Mouse (Mus musculus) brown adipose tissue, adult 24 weeks (tissue): ENCODE data around the gene Znrf4. TPM values are rescaled to one million over a fixed set of nuclear protein-coding genes. Genes with fewer than 3 reads are reported as not detected.

Source experiments
- H3K27ac ChIP-seq: fragments of 200-500 bp; replicated peaks from 2 replicates; pipeline ENCODE4 v1.5.1; 2012; ENCODE audit warnings: low read depth, mild to moderate bottlenecking, low read length
- H3K4me1 ChIP-seq: fragments of 200-500 bp; 2 replicates; pipeline ENCODE4 v1.6.1; 2012; ENCODE audit warnings: low read length, mixed read lengths; ENCODE audit not compliant: control insufficient read depth, insufficient read depth, insufficient read length
- H3K4me3 ChIP-seq: fragments of 200-500 bp; 2 replicates; pipeline ENCODE4 v1.5.1; 2012; ENCODE audit warnings: low read depth, mild to moderate bottlenecking, low read length, moderate library complexity; ENCODE audit not compliant: insufficient read depth
- polyA plus RNA-seq: library from polyadenylated mRNA; stranded (reverse); fragments of >200 nt; gene quantifications from 2 replicates; pipeline ENCODE4 v1.2.4, GENCODE M21; 2012; ENCODE audit not compliant: missing spikeins, insufficient read depth, insufficient read length

Znrf4 gene
- polyA plus RNA-seq, 1 experiment: not detected

DNA sequence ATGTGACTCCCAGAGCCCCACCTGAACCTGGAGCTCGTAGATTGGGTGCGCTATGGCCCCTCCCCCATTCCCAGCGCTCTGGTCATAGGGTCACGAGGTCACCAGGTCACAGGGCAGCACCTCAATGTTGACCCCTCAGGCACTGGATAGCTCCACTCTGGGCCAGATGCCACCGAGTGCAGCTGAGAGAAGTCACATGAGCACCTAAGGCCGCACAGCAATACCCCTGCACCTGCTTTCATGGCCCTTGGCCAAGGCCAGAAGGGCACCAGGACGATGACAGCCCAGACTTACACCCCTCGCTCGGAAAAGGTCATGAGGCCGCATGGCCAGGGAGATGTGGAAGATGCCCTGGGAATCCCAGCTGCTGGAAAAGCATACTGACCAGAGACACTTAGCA is 41.7 kb downstream of the Znrf4 start:
- Histone ChIP-seq H3K27ac (no peak overlapping the region), H3K4me3 (no peak overlapping the region), H3K4me1 (no peaks in the 10 kb centered on the region; the same call in 1 of the 2 replicates)

- Histone ChIP-seq H3K4me3 (no peak overlapping the region), H3K4me1 (no peaks in the 10 kb centered on the region; the same call in 1 of the 2 replicates), H3K27ac (no peak overlapping the region)
These were observed 42.2 kb downstream of the Znrf4 start for GRCm38 (mm10) chr17:56470001-56470436.

DNA sequence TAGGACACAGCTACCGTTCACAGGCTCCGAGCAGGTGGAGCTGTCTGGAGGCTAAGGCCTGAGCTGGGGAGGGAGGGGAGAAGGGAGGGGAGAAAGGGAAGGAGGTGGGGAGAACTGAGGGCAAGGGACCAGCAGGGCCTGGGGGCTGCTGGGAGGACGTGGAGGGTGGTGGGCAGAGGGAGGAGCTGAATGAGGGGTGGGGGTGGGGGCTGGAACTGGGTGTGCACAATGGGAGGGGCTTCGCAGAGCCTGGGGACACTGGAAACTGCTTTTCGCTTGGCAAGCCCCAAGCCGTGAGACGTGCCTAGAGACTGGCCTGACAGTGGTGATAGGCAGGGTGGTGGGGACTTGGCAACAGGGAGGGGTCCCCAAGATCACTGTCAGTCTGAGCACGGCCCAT is 43.0 kb downstream of the Znrf4 start:
- H3K4me3 ChIP-seq: no peak overlapping the region
- no peaks in the 10 kb centered on the region; the same call in 1 of the 2 replicates for H3K4me1 ChIP-seq
- no peak overlapping the region for H3K27ac ChIP-seq

DNA sequence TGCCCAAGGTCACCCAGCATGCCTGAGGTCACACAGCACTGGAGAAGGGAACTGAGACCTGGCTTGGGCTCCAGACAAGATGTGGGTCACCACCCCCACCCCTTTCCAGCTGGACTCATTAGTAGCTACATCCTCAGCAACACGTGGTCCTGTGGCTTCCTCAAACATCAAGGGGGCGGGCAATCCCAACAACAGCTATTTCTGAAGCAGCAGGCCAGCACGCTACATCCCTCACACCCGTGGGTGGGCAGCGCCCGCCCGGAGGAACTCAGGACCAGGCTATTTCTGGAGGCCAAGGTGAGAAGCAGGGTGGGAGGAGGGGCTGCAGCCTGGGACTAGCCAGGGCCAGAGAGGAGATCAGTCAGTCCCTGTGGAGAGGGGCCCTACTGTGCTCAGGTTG is 43.4 kb downstream of the Znrf4 start:
- H3K4me1 ChIP-seq: no peaks in the 10 kb centered on the region; the same call in 1 of the 2 replicates
- no peak overlapping the region for H3K27ac ChIP-seq
- no peak overlapping the region for H3K4me3 ChIP-seq

GRCm38 (mm10) chr17:56468380-56468779 is 43.9 kb downstream of the Znrf4 start:
- H3K4me3 ChIP-seq: no peak overlapping the region
- no peak overlapping the region for H3K27ac ChIP-seq
- no peaks in the 10 kb centered on the region; the same call in 1 of the 2 replicates for H3K4me1 ChIP-seq

GRCm38 (mm10) chr17:56467456-56467884 is 44.8 kb downstream of the Znrf4 start:
- H3K4me1 ChIP-seq: peaks cover 2% of the 10 kb centered on the region; the same call in 1 of the 2 replicates
- no peak overlapping the region for H3K27ac ChIP-seq
- H3K4me3 ChIP-seq: no peak overlapping the region

DNA sequence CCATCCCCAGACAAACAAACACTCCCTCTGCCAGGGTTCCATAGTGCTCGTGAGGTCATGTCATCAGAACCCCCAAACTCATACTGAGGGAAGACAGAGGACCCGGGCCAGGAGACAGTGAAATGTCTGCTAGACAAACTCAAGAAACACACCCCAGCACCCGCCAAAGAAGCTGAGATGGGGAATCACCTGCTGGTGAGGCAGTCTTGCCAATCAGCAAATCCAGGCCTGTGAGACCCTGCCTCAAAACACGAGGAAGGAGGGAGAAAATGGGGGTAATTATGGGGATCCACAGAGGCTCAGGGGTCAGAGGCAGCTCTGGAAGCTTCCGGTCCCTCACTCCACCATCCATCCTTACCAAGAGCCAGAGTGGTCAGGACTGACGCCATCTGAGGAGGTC is 45.5 kb downstream of the Znrf4 start:
- Histone ChIP-seq H3K4me1 (0 out of 2 replicates have a peak, but pooled peaks cover 2% of the 10 kb centered on the region), H3K27ac (no peak overlapping the region), H3K4me3 (no peak overlapping the region)

DNA sequence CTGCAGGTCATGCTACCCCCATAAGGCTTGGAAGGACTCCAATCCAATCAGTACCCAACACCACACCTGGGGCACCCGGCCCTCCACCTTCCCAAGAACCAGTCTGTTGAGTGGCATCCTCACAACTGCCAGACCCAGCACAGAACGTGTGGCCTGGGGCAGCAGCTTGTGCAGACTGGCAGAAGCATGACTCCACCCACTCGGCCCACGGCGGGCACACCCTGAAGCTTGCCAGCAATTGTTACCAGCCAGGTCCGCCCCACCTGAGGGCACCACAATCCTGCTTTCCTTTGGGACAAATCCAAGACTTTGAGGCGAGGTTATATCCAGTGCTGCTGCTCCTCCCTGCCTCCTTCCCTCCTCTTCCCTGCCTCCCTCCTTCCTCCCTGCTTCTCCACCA is 47.4 kb downstream of the Znrf4 start:
- no peak overlapping the region for H3K4me3 ChIP-seq
- H3K27ac ChIP-seq: no peak overlapping the region
- 0 out of 2 replicates have a peak, but pooled peaks cover 2% of the 10 kb centered on the region for H3K4me1 ChIP-seq

DNA sequence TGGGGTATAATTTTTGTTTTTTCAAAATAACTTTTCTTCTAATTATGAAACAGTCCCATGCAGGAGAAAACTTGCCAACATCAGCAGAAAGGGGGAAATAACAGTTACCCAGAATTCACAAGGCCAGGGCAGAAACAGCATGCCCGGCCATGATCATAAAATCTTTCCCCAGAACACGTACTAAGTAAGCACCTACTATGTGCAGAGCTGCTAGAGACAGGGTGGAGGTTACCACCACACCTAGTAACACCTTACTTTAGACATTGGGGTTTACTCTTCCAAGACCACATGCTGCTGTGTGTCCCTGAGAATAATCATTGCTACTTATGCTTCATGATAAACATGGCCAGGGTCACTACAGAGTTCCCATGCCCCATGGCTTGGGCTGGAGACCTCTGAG is 47.9 kb downstream of the Znrf4 start:
- Histone ChIP-seq H3K27ac (no peak overlapping the region), H3K4me3 (no peak overlapping the region), H3K4me1 (0 out of 2 replicates have a peak, but pooled peaks cover 2% of the 10 kb centered on the region)

DNA sequence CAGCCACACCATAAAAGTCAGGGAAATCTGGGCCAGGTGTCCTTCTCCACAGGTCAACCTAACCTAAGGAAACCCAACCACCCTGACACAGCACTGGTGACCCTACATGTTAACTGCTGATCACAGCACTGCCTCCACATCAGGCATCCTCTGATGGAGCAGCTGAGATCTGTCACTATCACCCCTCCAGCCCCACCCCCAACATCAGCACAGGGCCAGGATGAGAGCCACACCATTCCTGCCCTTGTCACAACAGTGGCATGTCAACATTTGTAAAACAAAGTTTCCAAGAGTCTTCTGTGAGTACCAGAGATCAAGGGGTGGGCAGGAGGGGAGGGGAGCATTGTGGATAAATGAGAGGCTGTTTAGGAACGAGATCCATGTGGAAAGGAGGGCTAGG is 48.7 kb downstream of the Znrf4 start:
- no peak overlapping the region for H3K27ac ChIP-seq
- 0 out of 2 replicates have a peak, but pooled peaks cover 2% of the 10 kb centered on the region for H3K4me1 ChIP-seq
- no peak overlapping the region for H3K4me3 ChIP-seq

- peak overlapping the region; percentile 73 for H3K4me3 ChIP-seq
- 0 out of 2 replicates have a peak, but pooled peaks cover 2% of the 10 kb centered on the region for H3K4me1 ChIP-seq
- no peak overlapping the region for H3K27ac ChIP-seq
These were observed 49.3 kb downstream of the Znrf4 start for GRCm38 (mm10) chr17:56462835-56463455.

DNA sequence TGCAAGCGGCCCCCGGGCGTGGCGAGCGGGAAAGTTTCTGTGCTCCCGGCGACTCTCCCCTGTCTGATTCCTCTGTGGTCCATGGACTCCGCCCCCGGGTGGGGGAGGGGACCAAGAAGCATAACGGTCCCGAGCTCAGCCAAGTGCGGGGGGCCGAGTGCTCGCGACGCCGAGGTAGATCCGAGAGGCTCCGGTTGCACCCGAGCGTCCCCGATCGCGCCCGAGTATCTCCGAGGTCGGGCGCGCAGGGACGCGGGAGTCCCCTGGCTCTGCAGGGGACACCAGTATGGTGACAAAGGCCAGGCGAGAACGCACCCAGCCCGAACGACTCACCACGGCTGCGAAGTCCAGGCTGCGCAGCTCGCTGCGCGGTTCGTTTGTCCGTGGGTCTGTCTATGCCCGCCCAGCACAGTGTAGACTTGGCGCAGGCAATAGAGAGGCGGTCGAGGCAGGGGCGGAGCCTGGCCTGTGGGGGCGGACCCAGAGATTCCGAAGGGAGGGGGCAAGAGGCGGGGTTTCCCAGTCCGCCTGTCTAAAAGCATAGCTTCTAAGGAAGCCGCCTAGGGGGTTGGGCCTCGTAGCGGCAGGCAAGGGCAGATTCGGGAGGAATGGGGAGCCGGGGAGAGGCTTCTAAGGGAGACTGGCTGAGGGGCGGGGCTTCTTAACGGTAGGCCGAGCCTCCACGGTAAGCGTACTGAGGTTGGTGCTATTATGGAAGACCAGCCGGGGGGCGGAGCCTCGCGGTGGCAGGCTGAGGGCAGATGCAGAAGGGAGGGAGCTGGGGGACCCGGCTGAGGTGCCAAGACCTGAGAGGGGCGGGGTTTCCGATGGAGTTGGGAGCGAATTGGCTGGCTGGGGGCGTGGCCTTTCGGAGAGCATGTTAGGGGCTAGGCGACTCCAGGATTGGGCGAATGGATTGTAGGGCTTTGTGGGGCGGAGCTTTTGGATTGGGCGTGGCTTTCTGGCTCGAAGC is 50.2 kb downstream of the Znrf4 start:
- H3K4me1 ChIP-seq: 0 out of 2 replicates have a peak, but pooled peaks cover 2% of the 10 kb centered on the region
- H3K27ac ChIP-seq: no peak overlapping the region

More for the DNA sequence above, 50.2 kb downstream of the Znrf4 start:
- peak overlapping the region; percentile 73 for H3K4me3 ChIP-seq
